Mouse (Mus musculus) ovary, postnatal 36 days (tissue): ENCODE results near the gene Hipk2.

ENCODE experiments used
- DNase-seq: peaks from one replicate; pipeline ENCODE4 v3.0.0; 2022; ENCODE audit warnings: low spot score, mixed read lengths

The Hipk2 gene

GRCm38 (mm10) chr6:38753729-38754128, 122.2 kb downstream of the Hipk2 start:
- DNase-seq, result peak; percentile 25

DNA sequence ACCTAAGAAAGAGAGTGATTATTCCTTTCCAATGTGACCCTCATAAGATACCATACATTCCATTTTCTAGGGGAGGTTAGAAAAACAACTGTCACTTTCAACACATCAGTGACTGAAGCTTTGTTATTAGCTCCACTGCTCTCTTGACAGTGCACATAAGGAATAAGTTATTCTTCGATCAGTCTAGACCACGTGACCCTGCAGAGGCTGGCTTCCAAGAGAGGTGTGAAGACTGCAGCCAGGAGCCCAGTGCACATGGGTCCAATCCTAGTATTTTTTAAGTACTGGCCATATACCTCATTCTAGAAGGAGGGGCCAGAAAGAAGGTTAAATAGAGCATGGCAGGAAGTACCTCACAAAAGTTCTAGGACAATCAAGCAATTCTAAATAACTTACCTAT, 122.9 kb downstream of the Hipk2 start:
- no peak for DNase-seq

- DNase-seq, result peak; percentile 14
Observed at GRCm38 (mm10) chr6:38752495-38752894, 123.5 kb downstream of the Hipk2 start.

DNA sequence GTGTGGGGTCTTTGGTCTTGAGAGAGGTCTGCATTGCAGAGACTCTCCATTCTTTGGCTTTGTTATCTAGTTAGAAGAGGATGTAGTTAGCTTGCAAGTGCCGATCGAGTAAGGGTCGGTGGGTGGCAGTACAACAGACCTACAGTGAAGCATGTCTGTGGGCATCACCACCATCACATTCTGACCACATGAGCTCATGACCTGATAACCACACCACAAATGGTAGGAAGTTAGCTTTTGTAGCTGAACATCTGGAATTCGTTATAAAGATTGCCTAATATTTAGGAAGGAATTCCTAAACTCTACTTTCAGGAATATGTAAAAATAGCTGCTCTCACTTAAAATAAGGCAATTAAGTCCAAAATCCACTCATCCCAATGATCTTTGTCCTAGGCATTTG, 127.9 kb downstream of the Hipk2 start:
- DNase-seq, result no peak

DNA sequence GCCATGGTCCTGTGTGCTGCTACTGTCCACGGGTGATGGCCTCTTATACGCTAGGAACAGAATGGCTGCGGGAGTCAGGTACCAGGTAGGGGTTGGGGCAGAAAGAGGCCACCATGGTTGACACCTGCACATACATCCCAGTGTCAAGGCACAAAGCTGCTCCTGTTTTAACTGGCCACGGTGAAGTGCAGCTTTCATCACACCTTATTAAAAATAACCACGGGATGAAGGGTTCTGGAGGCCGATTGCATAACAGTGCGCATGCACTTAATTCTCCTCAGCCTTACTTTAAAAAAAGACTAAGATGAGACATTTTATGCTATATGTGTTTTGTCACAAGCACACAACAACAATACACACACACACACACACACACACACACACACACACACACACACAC, 132.6 kb downstream of the Hipk2 start:
- no peak for DNase-seq

GRCm38 (mm10) chr6:38742441-38742840, 133.5 kb downstream of the Hipk2 start:
- DNase-seq, result no peak

- DNase-seq, result no peak
Observed at GRCm38 (mm10) chr6:38741024-38741423, 134.9 kb downstream of the Hipk2 start.

DNA sequence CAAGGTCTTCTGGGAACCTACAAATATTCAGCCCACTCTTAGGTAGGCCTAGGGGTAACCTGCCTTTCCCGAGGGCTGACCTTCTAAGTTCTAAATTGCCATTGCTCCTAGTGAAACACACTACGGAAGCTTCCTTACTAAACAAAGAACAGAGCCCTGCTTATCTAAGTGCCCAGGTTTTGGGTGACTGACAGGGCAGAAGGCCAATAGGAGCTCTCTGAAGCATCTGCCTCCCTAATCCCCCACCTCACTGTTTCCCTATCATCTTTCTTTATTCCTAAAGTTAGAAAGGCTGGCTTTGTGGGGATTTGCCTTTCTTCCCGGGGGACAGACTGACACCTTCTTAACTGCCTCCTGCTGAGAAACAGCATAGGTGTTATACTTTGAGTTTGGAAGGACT, 136.7 kb downstream of the Hipk2 start:
- no peak for DNase-seq

- no peak for DNase-seq
Observed at GRCm38 (mm10) chr6:38737763-38738162, 138.2 kb downstream of the Hipk2 start.

DNA sequence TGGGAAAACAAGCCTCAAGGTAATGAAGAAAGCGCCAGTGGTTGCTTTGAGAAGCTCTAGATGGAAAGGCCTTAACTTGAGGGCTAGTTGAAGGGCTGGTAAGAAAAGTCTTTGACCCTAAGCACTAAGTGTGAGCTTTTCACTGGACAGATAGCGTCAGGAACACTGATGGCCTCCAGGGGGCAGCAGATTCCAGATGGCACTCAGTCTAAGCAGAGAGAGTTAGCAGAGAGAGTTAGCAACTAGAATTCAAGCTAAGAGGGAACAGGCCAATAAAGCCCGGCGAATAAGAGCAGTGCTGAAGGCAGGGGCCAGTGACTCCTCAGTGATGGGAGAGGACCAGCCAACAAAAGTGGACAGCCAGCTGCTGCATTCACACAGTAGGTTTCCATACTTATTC, 139.7 kb downstream of the Hipk2 start:
- peak; percentile 73 for DNase-seq

DNA sequence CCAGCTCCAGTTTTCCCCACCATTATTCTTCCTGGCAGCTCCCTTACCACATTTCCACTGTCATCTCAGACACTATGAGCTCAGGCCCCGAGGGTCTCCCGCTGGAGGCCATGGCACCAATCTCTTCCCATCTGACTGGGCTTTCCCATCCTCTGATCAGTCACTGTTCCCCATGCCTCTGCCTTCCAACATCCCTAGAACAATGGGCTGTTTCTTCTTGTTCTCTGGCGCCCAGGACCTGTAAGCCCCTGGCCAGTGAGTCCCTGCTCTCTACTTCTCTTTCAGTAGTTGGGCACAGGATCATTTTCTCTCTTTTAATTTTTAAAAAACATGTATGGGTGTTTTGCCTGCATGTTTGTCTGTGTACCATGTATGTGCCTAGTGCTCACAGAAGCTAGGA, 143.3 kb downstream of the Hipk2 start:
- DNase-seq, result no peak

- no peak for DNase-seq
Observed at GRCm38 (mm10) chr6:38730169-38731146, 145.5 kb downstream of the Hipk2 start.

DNA sequence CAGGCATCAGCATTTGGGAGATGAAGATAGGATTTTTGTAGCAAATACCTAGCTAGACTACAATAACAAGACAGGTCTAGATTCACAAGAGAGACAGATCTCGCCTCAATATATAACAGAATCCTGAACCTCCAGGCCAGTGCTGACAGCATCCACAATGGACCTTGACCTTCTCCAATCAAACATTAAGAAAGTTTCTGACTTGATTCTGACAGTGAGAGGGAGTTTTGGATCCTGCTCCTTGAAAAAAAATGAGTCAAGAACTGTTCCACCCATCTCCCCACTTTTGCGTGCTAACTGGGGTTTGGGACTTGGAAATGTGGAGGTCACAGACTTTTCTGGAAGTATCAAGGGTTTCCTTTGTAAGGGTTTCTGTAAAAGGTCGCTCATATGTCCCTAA, 150.4 kb downstream of the Hipk2 start:
- no peak for DNase-seq

- no peak for DNase-seq
Observed at GRCm38 (mm10) chr6:38721361-38721760, 154.6 kb downstream of the Hipk2 start.

- no peak for DNase-seq
Observed at GRCm38 (mm10) chr6:38719229-38719628, 156.7 kb downstream of the Hipk2 start.

DNA sequence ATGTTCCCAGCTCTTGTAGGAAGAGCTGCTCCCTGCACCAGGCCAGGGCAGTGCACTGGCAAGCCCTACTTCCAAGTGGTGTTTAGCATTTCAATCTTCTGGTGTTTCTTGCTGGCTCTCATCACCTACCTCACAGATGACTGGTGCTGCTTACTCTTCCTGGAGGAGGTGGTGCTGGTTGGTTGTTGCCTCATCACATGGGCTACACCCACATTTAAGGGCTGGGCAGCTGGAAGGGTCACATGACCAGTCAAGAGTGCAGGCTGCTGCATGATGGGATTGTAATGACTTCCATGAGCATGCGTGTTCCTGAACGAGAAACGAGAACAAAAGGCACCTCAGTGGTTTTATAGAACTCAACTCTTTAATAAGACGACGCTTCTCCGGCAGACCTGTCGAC, 157.3 kb downstream of the Hipk2 start:
- no peak for DNase-seq

DNA sequence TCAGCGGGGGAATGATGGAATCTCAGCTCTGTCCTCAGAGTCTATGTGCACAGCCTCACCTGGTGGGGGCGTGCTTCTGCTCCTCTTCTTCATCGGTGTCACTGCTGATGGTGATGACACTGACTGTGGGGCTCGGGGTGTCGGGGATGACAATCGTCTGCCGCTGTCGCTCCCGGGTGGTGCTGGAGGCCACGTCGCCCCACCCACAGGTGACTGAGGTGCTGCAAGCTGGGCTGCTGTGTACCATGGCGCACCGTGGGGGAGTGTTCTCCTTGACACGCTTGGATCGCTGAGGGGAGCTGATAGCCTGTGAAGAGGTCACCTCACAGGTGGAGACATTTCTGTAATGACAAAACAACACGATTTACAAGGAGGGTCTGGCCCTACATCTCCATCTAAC, 160.1 kb downstream of the Hipk2 start:
- no peak for DNase-seq

DNA sequence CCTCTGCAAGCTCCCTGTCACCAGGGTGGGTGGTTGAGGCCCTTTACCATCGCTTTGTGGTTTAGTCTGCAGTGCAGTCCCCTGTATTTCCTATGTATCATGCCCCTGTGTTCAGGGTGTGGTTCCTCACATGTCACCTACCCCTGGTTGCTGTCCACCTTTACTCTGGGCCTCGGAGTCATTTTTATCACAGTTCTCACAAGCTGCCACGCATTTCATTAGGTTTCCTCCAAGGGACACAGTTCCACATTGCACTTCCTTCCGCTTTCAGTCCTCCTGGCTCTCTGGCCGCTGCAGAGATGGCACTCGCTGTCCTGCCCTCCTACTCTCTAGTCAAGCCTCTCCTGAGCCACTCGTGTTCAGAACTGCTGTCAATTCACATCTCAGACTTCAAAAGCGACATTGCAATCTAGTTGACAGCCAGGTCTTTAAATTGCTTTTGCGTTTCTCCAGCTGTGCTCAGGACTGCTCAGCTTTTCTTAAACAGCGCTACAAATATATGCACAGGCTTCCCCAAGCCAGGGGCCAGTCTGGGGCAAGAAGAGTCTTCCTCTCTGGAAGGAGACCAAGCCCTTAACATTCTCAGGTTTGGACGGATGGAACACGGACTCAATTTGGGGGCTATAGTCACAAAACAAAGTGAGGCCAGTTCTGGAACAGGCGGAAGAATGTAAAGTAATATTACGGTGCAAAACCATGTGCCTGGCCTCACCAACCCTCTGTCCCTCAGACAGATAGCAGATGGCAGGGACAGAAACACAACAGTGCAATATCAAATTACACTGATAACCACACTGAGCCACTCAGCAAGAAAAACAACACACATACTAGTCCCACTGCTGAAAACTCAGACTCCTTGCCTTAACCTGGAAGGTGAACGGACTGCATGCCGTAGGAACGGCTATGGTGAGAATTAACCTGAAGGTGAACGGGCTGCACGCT, 161.7 kb downstream of the Hipk2 start:
- no peak for DNase-seq

GRCm38 (mm10) chr6:38710449-38710848, 165.5 kb downstream of the Hipk2 start:
- no peak for DNase-seq

DNA sequence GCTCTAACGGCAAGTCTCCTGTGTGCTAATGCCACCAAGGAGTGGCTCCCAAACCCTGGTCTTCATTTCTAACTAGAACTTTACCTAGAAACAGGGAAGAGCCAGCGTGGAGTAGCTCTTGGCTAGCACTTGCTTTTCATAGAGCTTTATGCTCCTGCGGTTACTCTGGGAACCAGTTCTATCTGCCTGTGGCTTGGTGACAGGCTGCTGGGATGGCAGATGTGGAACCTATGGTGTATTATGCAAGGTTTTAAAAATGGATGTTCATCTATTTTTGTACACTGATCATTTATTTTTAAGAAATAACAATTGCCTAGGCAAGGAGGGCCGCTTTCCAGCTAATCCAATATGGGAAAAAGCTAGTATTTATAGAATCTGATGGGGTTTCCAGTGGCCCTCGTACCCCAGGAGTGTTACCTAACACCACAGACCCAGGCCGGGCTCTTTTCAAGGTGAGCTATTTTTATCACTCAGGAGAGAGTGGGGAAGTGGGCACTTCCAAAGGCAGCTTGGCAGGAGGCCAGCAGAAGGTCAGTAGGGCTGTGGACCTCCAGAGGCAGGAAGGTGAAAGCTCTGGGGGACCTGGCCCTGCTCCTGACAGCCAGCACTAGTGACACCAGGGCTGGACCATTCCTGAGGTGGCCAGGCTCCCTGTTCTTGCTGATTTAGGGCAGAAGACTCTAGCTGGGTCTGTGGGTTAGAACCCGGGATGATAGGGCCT, 171.5 kb downstream of the Hipk2 start:
- no peak for DNase-seq

GRCm38 (mm10) chr6:38703526-38703925, 172.4 kb downstream of the Hipk2 start:
- DNase-seq, result no peak

GRCm38 (mm10) chr6:38702810-38703399, 173.1 kb downstream of the Hipk2 start:
- peak; percentile 54 for DNase-seq
